Mouse (Mus musculus): ENCODE results near the gene Rab5a.

Rab5a gene

GRCm38 (mm10) chr17:53543591-53544324 is 64.7 kb downstream of the Rab5a start:
- peak; percentile 25 to 50 for DNase-seq (ENCODE audit: low spot score in 2 of 2)

GRCm38 (mm10) chr17:53551306-53552299 is 72.6 kb downstream of the Rab5a start:
- DNase-seq (ENCODE audit: low spot score in 2 of 2): no peak

- DNase-seq (ENCODE audit: low spot score in 2 of 2): no peak
Observed at GRCm38 (mm10) chr17:53554088-53554487, 75.1 kb downstream of the Rab5a start.

GRCm38 (mm10) chr17:53554813-53555212 is 75.8 kb downstream of the Rab5a start:
- DNase-seq (ENCODE audit: low spot score in 2 of 2): no peak
